ENCODE assay signal across 9 mouse cellular contexts in genomic region chr5:150409451-150410045, GRCm38 (mm10).
DNase-seq lines count a peak whose midpoint lies in the region; ATAC-seq and TF ChIP-seq lines count a peak whose summit lies in the region.
"Had no signal": no experiment of that assay in that cellular context is flagged by ENCODE, and none has a peak within 500 bp of the region (broad histone marks: within the 10 kb centered on the region; RNA-seq: fewer than 3 reads in every experiment).

No protein-coding gene starts in this region.

- no peak for DNase-seq in forebrain, embryonic 10.5 days (ENCODE audit: extremely low spot score, low spot score)
- no peak for DNase-seq in forebrain, embryonic 11.5 days (ENCODE audit: low spot score)
- DNase-seq in thymus, postnatal 0 days (ENCODE audit: low spot score), result peak; percentile 40
- no peak for DNase-seq in thymus, adult 2 months
- DNase-seq in ovary, postnatal 14 days (ENCODE audit: low spot score), result no peak
- DNase-seq: cerebellum, postnatal 14 days had no signal

- no peak for TF ChIP-seq CTCF in thymus, adult 2 months (IDR thresholded peaks at IDR 0.05; ENCODE audit: borderline replicate concordance, control insufficient read depth, extremely low read depth, insufficient read depth, low read length, poor library complexity)

- H3K4me3 ChIP-seq in forebrain, embryonic 10.5 days, result no peak overlapping the region
- no peak overlapping the region for H3K4me3 ChIP-seq in forebrain, embryonic 11.5 days (ENCODE audit: low read depth, low read length)
- no peak overlapping the region for H3K4me3 ChIP-seq in thymus, adult 2 months (ENCODE audit: control insufficient read depth, insufficient read depth, low read length)
- no peak overlapping the region for H3K4me3 ChIP-seq in kidney, embryonic 16.5 days (ENCODE audit: low read length)
- H3K4me3 ChIP-seq in neural tube, embryonic 15.5 days (replicated peaks), result no peak overlapping the region
- no peak overlapping the region for H3K4me3 ChIP-seq in forebrain, embryonic 12.5 days (replicated peaks)

- H3K27me3 ChIP-seq in forebrain, embryonic 10.5 days (ENCODE audit: poor library complexity, severe bottlenecking), result no peaks in the 10 kb centered on the region
- H3K27me3 ChIP-seq in forebrain, embryonic 11.5 days (ENCODE audit: control insufficient read depth, insufficient read depth, low read length), result no peaks in the 10 kb centered on the region
- H3K27me3 ChIP-seq in thymus, adult 2 months (ENCODE audit: control insufficient read depth, insufficient read depth, low read length), result no peaks in the 10 kb centered on the region
- H3K27me3 ChIP-seq in kidney, embryonic 16.5 days (ENCODE audit: insufficient read depth, low read length), result no peaks in the 10 kb centered on the region
- no peaks in the 10 kb centered on the region for H3K27me3 ChIP-seq in neural tube, embryonic 15.5 days (replicated peaks)
- no peaks in the 10 kb centered on the region for H3K27me3 ChIP-seq in forebrain, embryonic 12.5 days

- H3K9me3 ChIP-seq in forebrain, embryonic 10.5 days, result peaks cover 2% of the 10 kb centered on the region; the same call in 1 of the 2 replicates
- no peaks in the 10 kb centered on the region for H3K9me3 ChIP-seq in forebrain, embryonic 11.5 days (ENCODE audit: control insufficient read depth, low read length)
- no peaks in the 10 kb centered on the region; the same call in 1 of the 2 replicates for H3K9me3 ChIP-seq in kidney, embryonic 16.5 days (ENCODE audit: low read length)
- no peaks in the 10 kb centered on the region for H3K9me3 ChIP-seq in neural tube, embryonic 15.5 days (replicated peaks)
- 0 out of 2 replicates have a peak, but pooled peaks cover under 1% of the 10 kb centered on the region for H3K9me3 ChIP-seq in forebrain, embryonic 12.5 days

- ATAC-seq in forebrain, embryonic 11.5 days (replicated peaks; ENCODE audit: low FRiP score), result no peak
- peak; percentile 68 for ATAC-seq in kidney, embryonic 16.5 days (ENCODE audit: low FRiP score, low TSS enrichment)
- ATAC-seq in neural tube, embryonic 15.5 days (ENCODE audit: low FRiP score), result no peak
- ATAC-seq in forebrain, embryonic 12.5 days (ENCODE audit: low FRiP score), result no peak

- H3K27ac ChIP-seq in forebrain, embryonic 10.5 days, result peak overlapping the region; percentile 51; the same call in 1 of the 2 replicates
- H3K27ac ChIP-seq in forebrain, embryonic 11.5 days (ENCODE audit: low read depth, low read length), result no peak overlapping the region
- no peak overlapping the region for H3K27ac ChIP-seq in thymus, adult 2 months (ENCODE audit: control insufficient read depth, insufficient read depth, low read length)
- peak overlapping the region; percentile 70 for H3K27ac ChIP-seq in kidney, embryonic 16.5 days (ENCODE audit: low read length)
- H3K27ac ChIP-seq in neural tube, embryonic 15.5 days (replicated peaks), result peak overlapping the region; percentile 41; the same call in 1 of the 2 replicates
- H3K27ac ChIP-seq in forebrain, embryonic 12.5 days, result no peak overlapping the region

- H3K4me2 ChIP-seq in forebrain, embryonic 11.5 days (ENCODE audit: low read depth, low read length, severe bottlenecking), result no peak overlapping the region
- no peak overlapping the region for H3K4me2 ChIP-seq in kidney, embryonic 16.5 days (replicated peaks; ENCODE audit: low read depth, low read length)
- H3K4me2 ChIP-seq in neural tube, embryonic 15.5 days, result no peak overlapping the region
- H3K4me2 ChIP-seq in forebrain, embryonic 12.5 days, result no peak overlapping the region

- no peaks in the 10 kb centered on the region; the same call in 1 of the 2 replicates for H3K36me3 ChIP-seq in forebrain, embryonic 10.5 days (replicated peaks)
- no peaks in the 10 kb centered on the region for H3K36me3 ChIP-seq in forebrain, embryonic 11.5 days (ENCODE audit: control insufficient read depth, insufficient read depth, low read length)
- no peaks in the 10 kb centered on the region for H3K36me3 ChIP-seq in thymus, adult 2 months (ENCODE audit: control insufficient read depth, insufficient read depth, low read length)
- peaks cover 3% of the 10 kb centered on the region; the same call in 1 of the 2 replicates for H3K36me3 ChIP-seq in kidney, embryonic 16.5 days (ENCODE audit: insufficient read depth, low read length)
- H3K36me3 ChIP-seq in neural tube, embryonic 15.5 days, result peaks cover 51% of the 10 kb centered on the region
- peaks cover 2% of the 10 kb centered on the region for H3K36me3 ChIP-seq in forebrain, embryonic 12.5 days (replicated peaks)

- 70% methylated on average over 15 of the region's 15 CpGs for WGBS in forebrain, embryonic 10.5 days
- WGBS in forebrain, embryonic 11.5 days, result 70% methylated on average over 15 of the region's 15 CpGs
- WGBS in thymus, adult 2 months, result 35% methylated on average over 15 of the region's 15 CpGs
- 20% methylated on average over 15 of the region's 15 CpGs for WGBS in kidney, embryonic 16.5 days
- 48% methylated on average over 15 of the region's 15 CpGs for WGBS in neural tube, embryonic 15.5 days
- 65% methylated on average over 15 of the region's 15 CpGs for WGBS in forebrain, embryonic 12.5 days

- no peak for TF ChIP-seq POLR2A in thymus, adult 2 months (IDR thresholded peaks at IDR 0.05; ENCODE audit: control insufficient read depth, extremely low read depth, insufficient read depth, low read length, poor library complexity)

- peaks cover 11% of the 10 kb centered on the region for H3K4me1 ChIP-seq in forebrain, embryonic 10.5 days
- no peaks in the 10 kb centered on the region for H3K4me1 ChIP-seq in forebrain, embryonic 11.5 days (replicated peaks; ENCODE audit: control insufficient read depth, insufficient read depth, low read length)
- peaks cover 21% of the 10 kb centered on the region for H3K4me1 ChIP-seq in thymus, adult 2 months (replicated peaks; ENCODE audit: control insufficient read depth, insufficient read depth, low read length)
- H3K4me1 ChIP-seq in kidney, embryonic 16.5 days (ENCODE audit: insufficient read depth, low read length), result peaks cover 12% of the 10 kb centered on the region
- H3K4me1 ChIP-seq in neural tube, embryonic 15.5 days, result peaks cover 4% of the 10 kb centered on the region
- no peaks in the 10 kb centered on the region for H3K4me1 ChIP-seq in forebrain, embryonic 12.5 days

- no peak overlapping the region for H3K9ac ChIP-seq in forebrain, embryonic 11.5 days (ENCODE audit: low read length)
- H3K9ac ChIP-seq in kidney, embryonic 16.5 days (replicated peaks; ENCODE audit: low read length), result no peak overlapping the region
- H3K9ac ChIP-seq in neural tube, embryonic 15.5 days (replicated peaks), result no peak overlapping the region
- no peak overlapping the region for H3K9ac ChIP-seq in forebrain, embryonic 12.5 days

Comparison
In these comparisons a context has a peak if more than half of its experiments do, and no peak if none do; other contexts are left out.
1. H3K27ac ChIP-seq: peak in forebrain, embryonic 10.5 days (single experiment), kidney, embryonic 16.5 days (single experiment) and neural tube, embryonic 15.5 days (single experiment); none in forebrain, embryonic 11.5 days (single experiment), thymus, adult 2 months (single experiment) and forebrain, embryonic 12.5 days (single experiment).